Mouse (Mus musculus): ENCODE results near the gene Trir. TPM values are rescaled to one million over a fixed set of nuclear protein-coding genes. Genes with fewer than 3 reads are reported as not detected.

The Trir gene
- 141 and 150 TPM in 2 replicates for polyA plus RNA-seq (2015; fragmentation: Nextera tagmentation; extraction: Ambion mirVana)

GRCm38 (mm10) chr8:85026670-85027515 is at the start of gene Trir:
TSS of gene Trir (plus strand) at chr8:85026823.
- peak within 1 kb of the TSS; percentile 92 for H3K4me3 ChIP-seq
- peak within 1 kb of the TSS; percentile 71 for H3K4me2 ChIP-seq (replicated peaks)
- peaks cover 44% of the 10 kb centered on the region for H3K4me1 ChIP-seq
- peak within 1 kb of the TSS; percentile 99 for H3K9ac ChIP-seq (replicated peaks)
- peak within 1 kb of the TSS; percentile 84 for H3K27ac ChIP-seq (replicated peaks)
- peaks cover 40% of the 10 kb centered on the region for H3K36me3 ChIP-seq
- ATAC-seq (replicated peaks): peak; percentile 76
- H3K27me3 ChIP-seq: no peaks in the 10 kb centered on the region
- under 1% methylated on average over 75 of the region's 75 CpGs for WGBS
- no peaks in the 10 kb centered on the region for H3K9me3 ChIP-seq

DNA sequence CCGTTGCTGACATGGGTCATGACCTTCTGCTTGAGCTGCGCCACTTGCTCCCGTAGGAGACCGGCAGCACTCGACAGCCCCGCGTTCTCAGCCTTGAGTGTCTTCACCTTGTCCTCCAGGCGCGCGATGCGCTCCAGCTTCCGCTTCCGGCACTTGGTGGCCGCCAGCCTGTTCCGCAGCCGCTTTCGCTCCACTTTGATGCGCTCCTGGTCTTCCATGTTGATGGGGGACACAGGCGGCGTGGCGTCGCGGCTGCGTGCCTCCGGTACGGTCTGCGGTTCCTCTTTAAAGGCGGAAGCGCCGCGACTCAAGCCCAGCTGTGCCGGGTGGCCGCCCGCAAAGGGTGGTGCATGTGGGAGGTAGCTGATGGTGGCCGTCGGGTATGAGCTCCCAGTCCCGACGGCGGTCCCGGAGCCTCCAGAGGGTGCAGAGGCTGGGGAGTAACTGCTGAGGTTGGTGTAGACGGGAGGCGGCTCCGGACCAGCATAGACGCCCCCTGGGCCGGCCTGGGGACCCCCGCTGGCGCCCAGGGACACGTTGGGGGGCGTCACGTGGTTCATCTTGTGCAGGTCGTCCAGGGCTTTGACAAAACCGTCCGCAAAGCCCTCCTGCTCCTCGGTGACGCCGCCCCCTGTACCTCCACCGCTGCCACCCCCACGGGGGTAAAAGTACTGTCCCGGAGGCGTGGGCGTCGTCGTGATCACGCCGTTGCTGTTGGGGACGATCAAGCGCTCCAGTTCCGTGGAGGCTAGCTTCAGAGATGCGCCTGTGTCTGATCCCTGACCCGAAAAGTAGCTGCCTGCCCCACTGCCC is 49.0 kb upstream of the Trir start:
- 2% methylated on average over 70 of the region's 70 CpGs for WGBS
- Histone ChIP-seq H3K4me3 (peak overlapping the region; percentile 54), H3K36me3 (peaks cover 20% of the 10 kb centered on the region), H3K4me2 (replicated peaks) (peak overlapping the region; percentile 90), H3K4me1 (peaks cover 68% of the 10 kb centered on the region), H3K27me3 (peaks cover 13% of the 10 kb centered on the region; the same call in 1 of the 2 replicates), H3K9me3 (no peaks in the 10 kb centered on the region), H3K27ac (replicated peaks) (0 out of 2 replicates have a peak overlapping the region, but pooled peaks have one; percentile 5), H3K9ac (replicated peaks) (peak overlapping the region; percentile 52)
- no peak for ATAC-seq (replicated peaks)

DNA sequence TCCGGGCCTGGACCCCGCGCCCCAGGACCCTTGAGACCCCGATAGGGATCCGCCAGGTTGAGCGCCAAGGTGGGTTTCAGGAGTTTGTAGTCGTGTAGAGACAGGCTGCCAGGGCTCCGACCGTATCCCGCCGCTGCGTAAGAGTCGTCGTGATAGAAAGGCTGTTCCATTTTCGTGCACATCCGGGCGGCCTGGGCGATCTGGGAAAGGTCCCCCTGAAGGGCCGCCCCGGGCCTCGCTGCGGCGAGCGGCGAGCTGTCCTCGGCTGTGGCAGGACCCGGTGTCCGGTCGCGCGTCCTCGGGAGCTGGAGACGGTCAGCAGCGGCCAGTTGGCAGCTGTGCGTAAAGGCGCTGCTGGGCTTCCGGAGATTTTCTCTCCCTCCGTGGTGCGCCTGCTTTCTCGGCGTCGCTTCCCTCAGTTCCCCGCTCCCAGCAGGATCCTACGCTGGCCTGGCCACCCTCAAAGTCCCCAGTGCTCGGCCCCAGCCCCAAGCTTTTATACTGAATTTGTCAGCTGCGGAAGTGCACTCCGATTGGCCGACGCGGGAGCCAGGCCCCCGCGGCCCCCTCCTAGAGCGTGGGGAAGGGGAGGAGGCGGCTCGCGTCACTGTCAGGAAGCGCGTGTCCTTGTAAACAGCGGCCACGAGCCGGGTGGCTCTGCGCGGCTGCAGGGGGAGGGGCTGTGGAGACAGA is 48.2 kb upstream of the Trir start, which contains the start of gene Junb:
Gene Junb (minus strand): TSS at position 471 of the 693 bp plus-strand sequence.
- Histone ChIP-seq H3K9me3 (no peaks in the 10 kb centered on the region), H3K4me2 (replicated peaks) (peak within 1 kb of the TSS; percentile 90), H3K9ac (replicated peaks) (peak within 1 kb of the TSS; percentile 52), H3K4me1 (peaks cover 65% of the 10 kb centered on the region), H3K36me3 (peaks cover 14% of the 10 kb centered on the region; the same call in 1 of the 2 replicates), H3K27ac (replicated peaks) (peak within 1 kb of the TSS; percentile 31), H3K27me3 (peaks cover 13% of the 10 kb centered on the region; the same call in 1 of the 2 replicates), H3K4me3 (peak within 1 kb of the TSS; percentile 54)
- ATAC-seq (replicated peaks): peak; percentile 34
- WGBS: under 1% methylated on average over 63 of the region's 63 CpGs

DNA sequence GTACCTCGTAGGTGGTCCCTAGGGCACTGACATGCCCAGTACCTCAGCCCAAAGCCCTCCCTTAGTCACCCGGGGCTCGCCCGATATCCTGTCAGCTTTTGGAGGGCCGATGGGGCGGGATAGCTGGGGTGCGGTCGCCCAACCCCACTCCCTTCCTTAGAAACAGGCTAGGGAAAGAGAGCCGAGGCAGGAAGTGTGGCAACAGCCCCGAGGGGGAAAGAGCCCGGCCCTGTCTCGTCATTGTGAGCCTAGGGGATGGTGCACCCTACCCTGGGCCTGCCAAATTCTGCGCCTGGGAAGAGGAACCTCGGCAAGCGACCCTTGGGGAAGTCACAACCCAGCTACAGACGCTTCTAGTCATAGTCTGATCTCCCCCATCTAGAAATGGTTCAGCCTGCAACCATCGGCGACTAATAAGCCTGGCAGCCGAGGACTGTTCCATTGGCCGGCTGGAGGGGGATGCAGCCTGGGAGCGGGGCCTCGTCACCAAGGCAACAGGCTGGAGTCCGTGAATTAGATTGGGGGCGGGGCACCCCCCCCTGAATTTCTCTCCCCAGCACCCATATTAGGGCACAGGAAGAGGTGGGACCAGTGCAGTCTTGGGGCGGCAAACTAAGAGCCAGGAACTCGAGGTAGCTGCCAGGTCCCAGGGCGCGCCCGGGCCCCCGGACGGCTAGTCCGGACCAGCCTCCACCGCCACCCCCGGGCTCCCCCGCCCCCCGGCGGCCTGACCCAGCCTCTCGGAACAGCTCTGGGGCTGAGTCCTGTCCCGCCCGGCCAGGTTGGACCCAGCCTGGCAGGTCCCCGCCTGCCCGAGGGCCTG is 46.8 kb upstream of the Trir start:
- H3K9me3 ChIP-seq: no peaks in the 10 kb centered on the region
- peak overlapping the region; percentile 33 for H3K4me3 ChIP-seq
- H3K27me3 ChIP-seq: peaks cover 13% of the 10 kb centered on the region; the same call in 1 of the 2 replicates
- H3K27ac ChIP-seq (replicated peaks): peak overlapping the region; percentile 31
- 0 out of 2 replicates have a peak, but pooled peaks cover 5% of the 10 kb centered on the region for H3K36me3 ChIP-seq
- peaks cover 67% of the 10 kb centered on the region for H3K4me1 ChIP-seq
- 3% methylated on average over 42 of the region's 42 CpGs for WGBS
- H3K9ac ChIP-seq (replicated peaks): peak overlapping the region; percentile 1; the same call in 1 of the 2 replicates
- H3K4me2 ChIP-seq (replicated peaks): peak overlapping the region; percentile 90
- peak; percentile 33; the same call in 1 of the 2 replicates for ATAC-seq (replicated peaks)

DNA sequence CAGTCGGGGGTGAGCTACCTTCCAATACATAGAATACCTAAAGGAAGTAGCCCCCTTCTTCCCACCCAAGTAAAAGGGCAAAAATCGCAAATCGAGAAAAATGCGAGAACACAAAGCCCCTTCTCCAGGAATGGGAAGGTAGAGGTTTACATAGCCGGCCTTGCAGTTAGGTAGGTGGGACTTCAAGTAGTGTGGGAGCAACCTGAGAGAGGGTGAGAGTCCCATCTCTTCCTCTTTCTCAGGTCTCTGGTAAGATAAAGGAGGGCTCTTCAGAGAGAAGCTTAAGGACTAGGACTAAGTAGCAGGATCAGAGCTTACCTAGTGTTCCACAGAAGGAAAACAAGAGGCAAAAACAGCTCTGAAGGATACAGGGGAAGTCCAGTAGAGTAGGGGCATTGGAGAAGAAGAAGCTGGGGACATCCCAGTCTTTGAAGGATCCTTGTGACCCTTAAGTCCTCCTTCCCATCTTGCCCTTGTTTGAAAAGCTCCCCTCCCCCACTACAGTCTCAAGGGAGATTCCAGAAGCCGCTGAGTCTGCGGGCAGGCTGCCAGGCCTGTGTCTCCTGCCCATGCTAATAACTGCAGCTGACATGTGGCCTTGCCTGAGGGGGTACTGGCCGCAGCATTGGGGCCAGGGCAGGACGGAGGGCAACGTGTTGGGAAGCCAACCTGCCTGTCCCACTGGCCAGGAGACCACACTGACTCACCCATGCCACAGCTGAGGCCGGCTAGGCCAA is 45.8 kb upstream of the Trir start:
- WGBS: 40% methylated on average over 11 of the region's 11 CpGs
- Histone ChIP-seq H3K36me3 (no peaks in the 10 kb centered on the region), H3K9me3 (no peaks in the 10 kb centered on the region), H3K27ac (replicated peaks) (no peak overlapping the region), H3K27me3 (peaks cover 13% of the 10 kb centered on the region; the same call in 1 of the 2 replicates), H3K9ac (replicated peaks) (no peak overlapping the region), H3K4me2 (replicated peaks) (no peak overlapping the region; the same call in 1 of the 2 replicates), H3K4me3 (peak overlapping the region; percentile 33; the same call in 1 of the 2 replicates), H3K4me1 (peaks cover 67% of the 10 kb centered on the region)
- ATAC-seq (replicated peaks): no peak

DNA sequence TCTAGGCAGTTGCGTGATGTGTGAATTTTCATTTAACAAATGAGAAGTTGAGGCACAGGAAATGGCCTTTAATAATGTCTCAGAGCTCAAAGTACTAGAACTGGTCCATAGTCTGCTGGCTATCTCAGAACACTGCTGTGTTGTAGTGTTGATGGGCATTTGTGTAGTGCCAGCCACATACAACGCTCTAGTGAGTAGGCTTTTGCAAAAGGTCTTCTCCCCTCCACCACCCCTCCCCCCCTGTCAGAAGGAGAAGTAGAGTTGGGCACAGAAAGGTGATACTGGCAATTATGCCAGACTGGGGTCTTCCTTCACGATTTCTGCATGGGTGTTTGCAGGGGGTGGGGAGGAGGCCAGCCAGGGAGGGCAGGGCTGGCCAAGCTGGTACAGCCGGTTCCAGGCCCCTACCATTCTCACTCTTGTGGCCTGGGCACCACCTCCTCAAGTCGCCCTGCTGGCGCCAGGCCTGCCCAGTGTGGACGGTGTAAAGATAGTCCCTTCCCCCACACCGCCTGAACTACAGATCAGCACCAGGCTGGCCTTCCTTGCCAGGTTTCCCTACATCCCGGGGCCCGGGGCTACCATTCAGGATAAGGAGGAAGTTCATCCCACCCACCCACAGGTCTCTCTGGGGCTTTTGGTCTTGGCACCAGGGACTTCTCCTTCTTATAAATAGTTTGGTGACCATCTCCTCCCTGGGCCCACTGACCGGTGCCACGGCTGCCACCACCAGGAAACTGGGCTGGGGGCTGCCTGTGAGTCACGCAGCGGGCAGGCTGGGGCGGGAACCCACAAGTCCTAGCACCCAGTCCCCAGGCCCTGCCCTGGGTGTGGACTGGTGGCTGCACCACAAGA is 44.8 kb upstream of the Trir start:
- Histone ChIP-seq H3K27ac (replicated peaks) (no peak overlapping the region), H3K36me3 (no peaks in the 10 kb centered on the region), H3K9me3 (no peaks in the 10 kb centered on the region), H3K9ac (replicated peaks) (no peak overlapping the region), H3K4me3 (no peak overlapping the region), H3K27me3 (peaks cover 16% of the 10 kb centered on the region; the same call in 1 of the 2 replicates), H3K4me2 (replicated peaks) (no peak overlapping the region), H3K4me1 (peaks cover 61% of the 10 kb centered on the region)
- ATAC-seq (replicated peaks): no peak
- WGBS: 85% methylated on average over 15 of the region's 15 CpGs

GRCm38 (mm10) chr8:84982499-84983011 is 44.1 kb upstream of the Trir start:
- peaks cover 11% of the 10 kb centered on the region; the same call in 1 of the 2 replicates for H3K27me3 ChIP-seq
- H3K4me3 ChIP-seq: no peak overlapping the region
- WGBS: 66% methylated on average over 3 of the region's 3 CpGs
- no peak overlapping the region for H3K4me2 ChIP-seq (replicated peaks)
- no peaks in the 10 kb centered on the region for H3K9me3 ChIP-seq
- no peak overlapping the region for H3K9ac ChIP-seq (replicated peaks)
- ATAC-seq (replicated peaks): no peak
- peaks cover 54% of the 10 kb centered on the region for H3K4me1 ChIP-seq
- no peak overlapping the region for H3K27ac ChIP-seq (replicated peaks)
- H3K36me3 ChIP-seq: no peaks in the 10 kb centered on the region

DNA sequence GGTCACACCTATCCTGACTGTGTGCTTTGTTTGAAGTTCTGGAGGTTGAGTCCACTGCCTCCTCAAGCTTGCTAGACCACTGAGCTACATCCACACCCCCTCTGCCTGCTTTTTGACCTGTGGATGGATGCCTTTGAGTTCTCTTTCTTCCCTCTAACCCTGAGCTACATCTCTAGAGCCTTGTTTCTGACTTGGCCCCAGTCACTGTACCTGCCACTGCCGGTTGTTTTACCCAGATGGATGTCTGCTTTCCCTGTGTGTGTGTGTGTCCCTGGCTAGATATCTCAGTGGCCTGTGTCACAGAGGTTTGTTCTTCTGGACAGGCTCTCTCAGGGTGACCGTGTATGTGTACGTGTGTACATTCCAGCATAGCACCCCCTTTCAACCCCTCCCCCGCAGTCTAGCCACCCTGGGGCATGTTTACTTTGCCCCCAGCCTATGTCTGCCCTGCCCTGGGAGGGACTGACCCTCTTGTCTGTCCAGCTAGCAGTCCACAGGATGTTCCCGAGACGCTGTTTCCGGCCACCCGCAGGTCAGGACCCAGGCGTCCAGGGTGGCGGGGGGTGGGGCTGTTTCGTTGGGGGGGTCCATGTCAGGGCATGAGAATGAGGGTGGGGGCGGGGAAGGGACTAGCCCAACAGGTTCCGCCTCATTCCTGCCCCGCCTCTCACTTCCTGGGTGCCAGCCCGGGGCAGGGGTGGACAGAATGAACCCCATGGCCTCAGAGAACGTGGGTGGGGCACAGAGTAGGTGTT is 42.2 kb upstream of the Trir start:
- no peak for ATAC-seq (replicated peaks)
- Histone ChIP-seq H3K36me3 (no peaks in the 10 kb centered on the region), H3K27ac (replicated peaks) (peak overlapping the region; percentile 85; the same call in 1 of the 2 replicates), H3K4me3 (no peak overlapping the region), H3K9ac (replicated peaks) (0 out of 2 replicates have a peak overlapping the region, but pooled peaks have one; percentile 61), H3K27me3 (peaks cover 12% of the 10 kb centered on the region; the same call in 1 of the 2 replicates), H3K4me2 (replicated peaks) (peak overlapping the region; percentile 99), H3K4me1 (peaks cover 38% of the 10 kb centered on the region), H3K9me3 (no peaks in the 10 kb centered on the region)
- 15% methylated on average over 16 of the region's 16 CpGs for WGBS
